Mouse (Mus musculus): ENCODE results near the gene Cacna1a. TPM values are rescaled to one million over a fixed set of nuclear protein-coding genes. Genes with fewer than 3 reads are reported as not detected.

Gene Cacna1a
- polyA plus RNA-seq, 1 experiment from 2014 or later = 20.0 TPM

DNA sequence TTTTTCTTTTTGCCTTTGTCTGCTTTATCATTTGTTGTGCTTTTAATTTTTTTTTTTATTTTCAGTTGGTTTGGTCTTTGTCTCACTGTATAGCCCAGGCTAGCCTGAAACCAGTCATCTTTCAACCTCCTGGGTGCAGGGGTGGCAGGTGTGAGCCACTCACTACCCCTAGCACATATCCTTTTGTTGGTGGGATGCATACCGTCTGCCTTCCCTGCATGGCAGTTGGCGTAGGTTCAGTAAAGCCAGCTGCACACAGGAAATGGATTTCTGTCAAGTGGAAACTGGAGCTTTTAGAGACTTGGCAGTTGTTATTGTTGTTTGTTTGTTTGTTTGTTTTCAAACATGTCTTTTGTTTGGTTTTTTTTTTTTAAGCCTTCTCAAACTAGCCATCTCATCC lies 132.8 kb downstream of the Cacna1a start:
- H3K4me2 ChIP-seq (ENCODE audit: low read length) = no peak overlapping the region
- no peak overlapping the region for H3K27ac ChIP-seq (ENCODE audit: low read length)
- 63% methylated on average over 2 of the region's 2 CpGs for WGBS
- H3K36me3 ChIP-seq (ENCODE audit: control insufficient read depth, insufficient read depth, low read length) = peaks cover 17% of the 10 kb centered on the region
- H3K4me1 ChIP-seq (ENCODE audit: control insufficient read depth, insufficient read depth, low read length) = no peaks in the 10 kb centered on the region
- ATAC-seq = no peak
- H3K9me3 ChIP-seq (replicated peaks; ENCODE audit: control insufficient read depth, low read length, poor library complexity, severe bottlenecking) = peaks cover 4% of the 10 kb centered on the region
- H3K27me3 ChIP-seq (ENCODE audit: control insufficient read depth, insufficient read depth, low read depth, low read length) = no peaks in the 10 kb centered on the region
- no peak overlapping the region for H3K9ac ChIP-seq (ENCODE audit: low read depth, low read length)
- no peak overlapping the region for H3K4me3 ChIP-seq (ENCODE audit: low read depth, low read length)

DNA sequence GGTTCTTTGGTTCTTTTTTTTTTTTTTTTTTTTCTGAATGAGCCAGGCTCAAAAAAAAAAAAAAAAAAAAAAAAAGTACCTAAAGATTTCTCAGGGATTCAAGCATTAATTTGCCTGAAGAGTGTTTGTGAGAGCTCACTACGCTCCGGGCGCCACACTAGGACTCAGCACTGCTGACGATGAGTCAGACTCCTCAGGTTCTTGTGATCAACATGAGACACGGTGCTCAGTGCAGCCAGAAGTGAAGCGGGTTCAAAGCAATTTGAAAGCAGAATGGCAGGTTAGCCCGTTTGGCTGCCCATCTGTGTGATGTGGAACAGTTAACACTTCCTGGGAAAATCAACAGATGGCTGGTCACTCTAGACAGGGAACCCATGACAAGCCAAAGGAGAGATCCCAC lies 139.8 kb downstream of the Cacna1a start:
- Histone ChIP-seq H3K4me3 (ENCODE audit: low read depth, low read length) (no peak overlapping the region), H3K4me2 (ENCODE audit: low read length) (no peak overlapping the region), H3K4me1 (ENCODE audit: control insufficient read depth, insufficient read depth, low read length) (no peaks in the 10 kb centered on the region), H3K27me3 (ENCODE audit: control insufficient read depth, insufficient read depth, low read depth, low read length) (no peaks in the 10 kb centered on the region), H3K9ac (ENCODE audit: low read depth, low read length) (no peak overlapping the region), H3K36me3 (ENCODE audit: control insufficient read depth, insufficient read depth, low read length) (peaks cover 53% of the 10 kb centered on the region), H3K27ac (ENCODE audit: low read length) (no peak overlapping the region), H3K9me3 (replicated peaks; ENCODE audit: control insufficient read depth, low read length, poor library complexity, severe bottlenecking) (peaks cover 12% of the 10 kb centered on the region)
- no peak for ATAC-seq
- WGBS = 85% methylated on average over 7 of the region's 7 CpGs

DNA sequence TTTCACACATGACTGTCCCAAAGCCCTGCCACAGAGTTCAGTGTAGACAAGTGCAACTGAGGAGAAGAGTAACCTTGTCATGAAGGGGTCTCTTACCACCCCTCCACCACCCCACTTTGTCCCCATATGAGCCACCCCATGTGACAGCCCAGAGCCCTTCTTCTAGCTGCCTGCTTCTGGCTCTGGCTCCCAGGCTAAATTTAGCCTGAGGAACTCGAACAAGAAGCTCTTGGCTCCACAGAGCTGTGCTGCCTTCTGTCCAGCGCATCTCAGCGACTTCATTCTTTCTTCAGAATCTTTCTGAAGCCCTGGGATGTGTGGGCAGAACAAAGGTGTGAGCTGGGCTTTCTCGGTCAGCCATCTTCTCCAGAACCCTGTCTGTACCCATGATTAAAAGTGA lies 141.3 kb downstream of the Cacna1a start:
- Histone ChIP-seq H3K27ac (ENCODE audit: low read length) (no peak overlapping the region), H3K9ac (ENCODE audit: low read depth, low read length) (no peak overlapping the region), H3K9me3 (replicated peaks; ENCODE audit: control insufficient read depth, low read length, poor library complexity, severe bottlenecking) (peaks cover 12% of the 10 kb centered on the region), H3K4me1 (ENCODE audit: control insufficient read depth, insufficient read depth, low read length) (no peaks in the 10 kb centered on the region), H3K36me3 (ENCODE audit: control insufficient read depth, insufficient read depth, low read length) (peaks cover 50% of the 10 kb centered on the region), H3K27me3 (ENCODE audit: control insufficient read depth, insufficient read depth, low read depth, low read length) (no peaks in the 10 kb centered on the region), H3K4me2 (ENCODE audit: low read length) (no peak overlapping the region), H3K4me3 (ENCODE audit: low read depth, low read length) (no peak overlapping the region)
- 80% methylated on average over 4 of the region's 4 CpGs for WGBS
- no peak for ATAC-seq

DNA sequence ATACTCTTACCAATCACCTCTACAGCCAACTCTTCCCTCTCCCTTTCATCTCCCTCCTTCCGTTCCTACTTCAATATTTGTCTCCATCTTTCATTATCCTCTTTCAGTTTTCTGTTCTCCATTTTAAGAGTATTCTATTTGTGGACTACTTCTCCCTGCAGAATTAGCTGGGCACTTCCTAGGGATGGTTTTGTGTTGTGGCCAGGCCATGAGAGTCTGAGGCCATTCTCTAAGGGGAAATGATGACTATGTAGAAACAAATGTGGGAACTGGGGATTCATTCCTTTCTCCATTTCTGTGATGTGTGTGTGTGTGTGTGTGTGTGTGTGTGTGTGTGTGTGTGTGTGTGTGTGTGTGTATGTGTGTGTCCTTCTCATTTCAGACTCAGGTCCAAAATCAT lies 144.5 kb downstream of the Cacna1a start:
- Histone ChIP-seq H3K4me1 (ENCODE audit: control insufficient read depth, insufficient read depth, low read length) (no peaks in the 10 kb centered on the region), H3K27ac (ENCODE audit: low read length) (no peak overlapping the region), H3K27me3 (ENCODE audit: control insufficient read depth, insufficient read depth, low read depth, low read length) (no peaks in the 10 kb centered on the region), H3K4me3 (ENCODE audit: low read depth, low read length) (no peak overlapping the region), H3K4me2 (ENCODE audit: low read length) (no peak overlapping the region), H3K36me3 (ENCODE audit: control insufficient read depth, insufficient read depth, low read length) (peaks cover 60% of the 10 kb centered on the region), H3K9ac (ENCODE audit: low read depth, low read length) (no peak overlapping the region), H3K9me3 (replicated peaks; ENCODE audit: control insufficient read depth, low read length, poor library complexity, severe bottlenecking) (peaks cover 9% of the 10 kb centered on the region; the same call in 1 of the 2 replicates)
- ATAC-seq = no peak
- WGBS = 95% methylated on average over 1 of the region's 1 CpGs

DNA sequence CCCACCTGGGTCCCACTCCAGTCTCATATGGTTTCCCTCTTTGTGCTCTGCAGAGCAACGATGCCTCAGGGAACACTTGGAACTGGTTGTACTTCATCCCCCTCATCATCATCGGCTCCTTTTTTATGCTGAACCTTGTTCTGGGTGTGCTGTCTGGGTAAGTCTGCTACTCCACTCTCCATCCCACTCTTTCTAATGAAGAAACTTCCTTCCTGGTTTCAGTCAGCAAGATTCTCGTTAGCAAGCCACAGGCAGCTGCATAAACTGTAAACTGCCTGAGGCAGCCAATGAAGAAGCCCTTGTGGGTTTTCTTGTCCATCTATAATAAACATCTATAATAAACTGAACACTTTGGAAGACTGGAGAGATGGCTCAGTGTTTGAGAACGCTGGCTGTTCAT lies 145.1 kb downstream of the Cacna1a start:
- WGBS = 86% methylated on average over 4 of the region's 4 CpGs
- Histone ChIP-seq H3K9me3 (replicated peaks; ENCODE audit: control insufficient read depth, low read length, poor library complexity, severe bottlenecking) (peaks cover 9% of the 10 kb centered on the region; the same call in 1 of the 2 replicates), H3K4me2 (ENCODE audit: low read length) (no peak overlapping the region), H3K4me3 (ENCODE audit: low read depth, low read length) (no peak overlapping the region), H3K9ac (ENCODE audit: low read depth, low read length) (no peak overlapping the region), H3K27ac (ENCODE audit: low read length) (no peak overlapping the region), H3K36me3 (ENCODE audit: control insufficient read depth, insufficient read depth, low read length) (peaks cover 62% of the 10 kb centered on the region), H3K4me1 (ENCODE audit: control insufficient read depth, insufficient read depth, low read length) (no peaks in the 10 kb centered on the region), H3K27me3 (ENCODE audit: control insufficient read depth, insufficient read depth, low read depth, low read length) (no peaks in the 10 kb centered on the region)
- no peak for ATAC-seq

DNA sequence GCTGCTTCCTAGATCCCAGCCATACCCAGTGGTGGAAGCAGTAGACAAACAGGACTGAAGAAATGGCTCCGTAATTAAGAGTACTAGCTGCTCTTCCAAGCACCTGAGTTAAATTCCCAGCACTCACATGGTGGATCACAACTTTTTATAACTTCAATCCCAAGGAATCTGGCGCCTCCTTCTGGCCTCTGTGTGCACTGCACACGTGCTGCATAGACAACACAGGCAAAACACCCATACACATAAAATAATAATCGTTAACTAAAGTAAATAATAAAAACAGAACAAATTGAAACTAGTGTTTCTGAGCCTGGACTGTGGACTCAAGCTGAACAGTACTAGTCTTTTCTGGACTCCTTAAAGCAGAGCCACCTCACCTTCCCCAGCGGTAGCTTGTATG lies 148.7 kb downstream of the Cacna1a start:
- no peak overlapping the region for H3K4me2 ChIP-seq (ENCODE audit: low read length)
- no peaks in the 10 kb centered on the region for H3K27me3 ChIP-seq (ENCODE audit: control insufficient read depth, insufficient read depth, low read depth, low read length)
- H3K36me3 ChIP-seq (ENCODE audit: control insufficient read depth, insufficient read depth, low read length) = peaks cover 48% of the 10 kb centered on the region
- H3K4me3 ChIP-seq (ENCODE audit: low read depth, low read length) = no peak overlapping the region
- H3K4me1 ChIP-seq (ENCODE audit: control insufficient read depth, insufficient read depth, low read length) = no peaks in the 10 kb centered on the region
- no peak for ATAC-seq
- H3K9me3 ChIP-seq (replicated peaks; ENCODE audit: control insufficient read depth, low read length, poor library complexity, severe bottlenecking) = peaks cover 6% of the 10 kb centered on the region; the same call in 1 of the 2 replicates
- H3K9ac ChIP-seq (ENCODE audit: low read depth, low read length) = no peak overlapping the region
- 81% methylated on average over 5 of the region's 5 CpGs for WGBS
- H3K27ac ChIP-seq (ENCODE audit: low read length) = no peak overlapping the region

DNA sequence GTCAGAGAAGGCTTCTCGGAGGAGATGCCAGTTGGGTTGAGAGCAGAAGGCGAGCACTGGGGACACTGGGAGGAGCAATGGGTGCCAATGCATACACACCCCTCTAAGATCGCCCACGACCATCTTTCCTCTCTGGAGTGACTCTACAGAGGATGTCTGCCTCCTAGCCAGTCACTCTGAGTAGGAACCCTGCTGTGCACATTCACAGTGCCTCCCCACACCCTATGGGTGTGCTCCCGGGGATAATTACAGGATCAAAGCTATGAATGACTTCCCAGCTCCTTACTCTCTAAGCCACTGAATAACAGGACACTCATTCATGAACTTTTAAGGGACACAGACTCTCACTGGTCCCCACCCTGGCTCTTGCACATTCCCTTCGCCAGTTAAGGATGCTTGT lies 151.1 kb downstream of the Cacna1a start:
- no peaks in the 10 kb centered on the region for H3K9me3 ChIP-seq (replicated peaks; ENCODE audit: control insufficient read depth, low read length, poor library complexity, severe bottlenecking)
- no peak overlapping the region for H3K9ac ChIP-seq (ENCODE audit: low read depth, low read length)
- H3K27ac ChIP-seq (ENCODE audit: low read length) = no peak overlapping the region
- no peaks in the 10 kb centered on the region for H3K27me3 ChIP-seq (ENCODE audit: control insufficient read depth, insufficient read depth, low read depth, low read length)
- H3K4me3 ChIP-seq (ENCODE audit: low read depth, low read length) = no peak overlapping the region
- no peaks in the 10 kb centered on the region for H3K4me1 ChIP-seq (ENCODE audit: control insufficient read depth, insufficient read depth, low read length)
- H3K36me3 ChIP-seq (ENCODE audit: control insufficient read depth, insufficient read depth, low read length) = peaks cover 37% of the 10 kb centered on the region
- 65% methylated on average over 6 of the region's 6 CpGs for WGBS
- ATAC-seq = no peak
- no peak overlapping the region for H3K4me2 ChIP-seq (ENCODE audit: low read length)

DNA sequence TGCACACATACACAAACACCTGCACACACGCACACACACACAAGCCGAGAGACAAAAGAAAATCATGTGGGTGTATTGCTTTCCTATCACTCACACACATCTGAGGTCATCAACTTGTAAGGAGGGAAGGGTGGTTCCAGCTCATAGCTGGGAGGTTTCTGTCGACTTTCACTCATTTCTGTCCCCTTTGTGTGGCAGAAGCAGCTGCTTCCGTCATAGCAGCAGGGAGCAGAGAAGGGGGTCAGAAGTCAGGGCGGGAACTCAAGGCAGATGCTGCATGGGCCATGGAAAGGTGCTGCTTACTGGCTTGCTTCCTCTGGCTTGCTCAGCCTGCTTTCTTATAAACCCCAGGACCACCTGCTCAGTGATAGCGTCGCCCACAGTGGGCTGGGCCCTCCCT lies 154.2 kb downstream of the Cacna1a start:
- Histone ChIP-seq H3K27me3 (ENCODE audit: control insufficient read depth, insufficient read depth, low read depth, low read length) (no peaks in the 10 kb centered on the region), H3K4me1 (ENCODE audit: control insufficient read depth, insufficient read depth, low read length) (no peaks in the 10 kb centered on the region), H3K4me3 (ENCODE audit: low read depth, low read length) (no peak overlapping the region), H3K9me3 (replicated peaks; ENCODE audit: control insufficient read depth, low read length, poor library complexity, severe bottlenecking) (no peaks in the 10 kb centered on the region), H3K9ac (ENCODE audit: low read depth, low read length) (no peak overlapping the region), H3K4me2 (ENCODE audit: low read length) (no peak overlapping the region), H3K27ac (ENCODE audit: low read length) (no peak overlapping the region), H3K36me3 (ENCODE audit: control insufficient read depth, insufficient read depth, low read length) (peaks cover 23% of the 10 kb centered on the region)
- WGBS = 77% methylated on average over 7 of the region's 7 CpGs
- no peak for ATAC-seq

DNA sequence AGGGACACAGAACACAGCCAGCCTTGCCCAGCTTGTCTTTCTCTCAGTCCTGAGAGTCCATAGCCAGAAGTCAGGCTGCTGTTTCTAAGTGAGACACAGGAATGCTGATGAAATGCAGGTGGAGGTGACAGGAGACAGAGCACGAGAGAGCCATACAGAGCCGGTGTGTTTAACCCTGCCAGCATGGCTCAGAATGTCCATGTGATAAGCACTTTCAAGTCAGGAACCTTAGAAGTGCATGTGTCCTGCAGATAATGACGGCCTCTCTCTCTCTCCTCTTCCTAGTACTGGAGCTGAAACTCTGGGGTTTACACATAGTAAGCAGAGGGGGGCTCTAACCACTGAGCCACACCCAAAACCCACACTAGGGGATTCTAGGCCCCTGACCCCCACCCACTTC lies 157.3 kb downstream of the Cacna1a start:
- 76% methylated on average over 3 of the region's 3 CpGs for WGBS
- Histone ChIP-seq H3K4me2 (ENCODE audit: low read length) (no peak overlapping the region), H3K27ac (ENCODE audit: low read length) (no peak overlapping the region), H3K4me1 (ENCODE audit: control insufficient read depth, insufficient read depth, low read length) (no peaks in the 10 kb centered on the region), H3K9me3 (replicated peaks; ENCODE audit: control insufficient read depth, low read length, poor library complexity, severe bottlenecking) (no peaks in the 10 kb centered on the region), H3K27me3 (ENCODE audit: control insufficient read depth, insufficient read depth, low read depth, low read length) (no peaks in the 10 kb centered on the region), H3K4me3 (ENCODE audit: low read depth, low read length) (no peak overlapping the region), H3K9ac (ENCODE audit: low read depth, low read length) (no peak overlapping the region), H3K36me3 (ENCODE audit: control insufficient read depth, insufficient read depth, low read length) (peaks cover 14% of the 10 kb centered on the region; the same call in 1 of the 2 replicates)
- ATAC-seq = no peak

DNA sequence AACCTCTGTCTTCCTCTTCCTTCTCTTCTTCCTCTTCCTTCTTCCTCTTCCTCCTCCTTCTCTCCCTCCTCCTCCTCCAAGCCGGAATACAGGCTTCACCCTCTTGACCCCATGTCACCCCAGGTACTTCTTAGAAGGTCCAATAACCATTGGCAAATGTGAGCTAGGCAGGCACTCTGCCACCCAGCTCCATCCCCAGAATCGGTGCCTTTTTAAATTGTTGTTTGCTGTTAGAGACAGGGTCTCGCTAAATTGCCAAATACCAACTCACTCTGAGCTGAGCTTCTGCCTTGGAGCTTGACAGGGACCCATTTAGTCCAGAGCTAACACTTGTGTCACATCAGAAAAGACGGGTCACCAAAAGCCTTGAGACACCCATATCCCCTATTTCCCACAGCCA lies 164.2 kb downstream of the Cacna1a start:
- no peak overlapping the region for H3K4me3 ChIP-seq (ENCODE audit: low read depth, low read length)
- H3K4me2 ChIP-seq (ENCODE audit: low read length) = no peak overlapping the region
- H3K27ac ChIP-seq (ENCODE audit: low read length) = no peak overlapping the region
- H3K36me3 ChIP-seq (ENCODE audit: control insufficient read depth, insufficient read depth, low read length) = peaks cover 8% of the 10 kb centered on the region
- H3K9me3 ChIP-seq (replicated peaks; ENCODE audit: control insufficient read depth, low read length, poor library complexity, severe bottlenecking) = no peaks in the 10 kb centered on the region
- no peak overlapping the region for H3K9ac ChIP-seq (ENCODE audit: low read depth, low read length)
- ATAC-seq = no peak
- peaks cover 2% of the 10 kb centered on the region; the same call in 1 of the 2 replicates for H3K4me1 ChIP-seq (ENCODE audit: control insufficient read depth, insufficient read depth, low read length)
- 89% methylated on average over 4 of the region's 4 CpGs for WGBS
- peaks cover 11% of the 10 kb centered on the region for H3K27me3 ChIP-seq (ENCODE audit: control insufficient read depth, insufficient read depth, low read depth, low read length)
